Mouse (Mus musculus) cortical plate, adult 2 months (tissue): ENCODE data around the gene Mcoln1. TPM values are rescaled to one million over a fixed set of nuclear protein-coding genes. Genes with fewer than 3 reads are reported as not detected.

Source experiments
- H3K27ac ChIP-seq: fragments of 200-500 bp; 2 replicates; pipeline ENCODE4 v1.5.1; 2012; ENCODE audit warnings: low read length, control low read depth, inconsistent platforms; ENCODE audit not compliant: insufficient read depth
- H3K4me1 ChIP-seq: fragments of 200-500 bp; 2 replicates; pipeline ENCODE4 v1.6.1; 2011; ENCODE audit warnings: low read length; ENCODE audit not compliant: control insufficient read depth, insufficient read depth
- H3K4me3 ChIP-seq: fragments of 200-500 bp; 2 replicates; pipeline ENCODE4 v1.5.1; 2011; ENCODE audit warnings: mild to moderate bottlenecking, low read length, control low read depth; ENCODE audit not compliant: insufficient read depth
- CTCF ChIP-seq: fragments of 200-500 bp; IDR thresholded peaks from 2 replicates; pipeline ENCODE4 v1.5.1; 2011; ENCODE audit warnings: mild to moderate bottlenecking, control low read depth, low read length; ENCODE audit not compliant: insufficient read depth; ENCODE audit errors: extremely low read depth
- POLR2A ChIP-seq: fragments of 200-500 bp; IDR thresholded peaks from 2 replicates; pipeline ENCODE4 v1.6.1; 2011; ENCODE audit warnings: mild to moderate bottlenecking, low read length, control low read depth; ENCODE audit not compliant: insufficient read depth; ENCODE audit errors: extremely low read depth
- polyA plus RNA-seq: library from polyadenylated mRNA; depleted of rRNA; stranded (reverse); fragments of >200 nt; gene quantifications from 2 replicates; pipeline ENCODE4 v1.2.3, GENCODE M21; 2012

The Mcoln1 gene
- polyA plus RNA-seq, 1 experiment, result 235 TPM

DNA sequence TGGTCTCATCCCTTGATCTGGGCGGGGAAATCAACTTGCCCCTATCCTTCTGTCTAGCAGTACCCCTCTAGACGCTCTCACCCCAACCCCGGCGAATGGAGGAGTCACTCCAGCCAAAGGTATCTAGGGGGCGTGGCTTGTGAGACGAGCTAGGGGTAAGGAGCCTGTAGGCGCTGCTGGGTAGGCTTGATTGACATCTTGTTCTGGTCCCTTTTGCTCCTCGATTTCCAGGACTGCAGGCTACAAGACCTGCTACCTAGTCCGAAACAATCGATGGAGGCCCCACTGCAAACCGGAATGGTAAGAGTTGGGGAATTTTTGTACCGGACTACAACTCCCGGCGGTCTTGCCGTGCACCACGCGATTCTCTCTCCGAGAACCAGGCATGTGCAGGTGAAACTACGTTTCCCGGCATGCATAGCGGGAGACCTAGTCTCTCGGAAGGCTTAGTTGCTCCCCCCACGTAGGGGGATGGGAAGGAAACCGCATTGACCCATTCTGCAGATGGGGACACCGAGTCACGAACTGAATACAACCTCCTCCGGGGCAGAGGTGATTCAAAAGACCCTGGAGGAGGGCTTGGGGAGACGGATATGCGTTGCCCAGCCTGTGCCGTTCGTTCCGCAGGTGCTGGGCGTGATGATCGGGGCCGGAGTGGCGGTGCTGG lies 16.3 kb downstream of the Mcoln1 start:
- no peaks in the 10 kb centered on the region for H3K4me1 ChIP-seq
- peak overlapping the region; percentile 45 for H3K27ac ChIP-seq
- peak overlapping the region; percentile 74 for H3K4me3 ChIP-seq
- TF ChIP-seq CTCF, result no peak
- TF ChIP-seq POLR2A, result no peak

DNA sequence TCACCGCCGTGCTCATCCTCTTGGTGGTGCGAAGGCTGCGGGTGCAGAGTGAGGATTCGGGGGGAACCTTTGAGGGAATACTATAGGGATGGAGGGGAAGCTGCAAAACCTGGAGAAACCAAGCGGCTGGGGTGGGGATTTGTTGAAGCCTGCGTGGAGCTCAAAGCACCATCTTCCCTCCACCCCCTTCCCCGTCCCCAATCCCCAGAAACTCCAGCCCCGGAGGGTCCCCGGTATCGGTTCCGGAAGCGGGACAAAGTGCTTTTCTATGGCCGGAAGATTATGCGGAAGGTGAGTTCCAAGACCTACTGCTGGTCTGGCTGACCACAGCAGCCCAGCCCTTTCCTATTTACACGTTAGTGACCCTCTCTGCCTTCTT lies 16.8 kb downstream of the Mcoln1 start:
- no peak for TF ChIP-seq CTCF
- no peak for TF ChIP-seq POLR2A
- Histone ChIP-seq H3K27ac (peak overlapping the region; percentile 44; the same call in 1 of the 2 replicates), H3K4me1 (no peaks in the 10 kb centered on the region), H3K4me3 (peak overlapping the region; percentile 74)

DNA sequence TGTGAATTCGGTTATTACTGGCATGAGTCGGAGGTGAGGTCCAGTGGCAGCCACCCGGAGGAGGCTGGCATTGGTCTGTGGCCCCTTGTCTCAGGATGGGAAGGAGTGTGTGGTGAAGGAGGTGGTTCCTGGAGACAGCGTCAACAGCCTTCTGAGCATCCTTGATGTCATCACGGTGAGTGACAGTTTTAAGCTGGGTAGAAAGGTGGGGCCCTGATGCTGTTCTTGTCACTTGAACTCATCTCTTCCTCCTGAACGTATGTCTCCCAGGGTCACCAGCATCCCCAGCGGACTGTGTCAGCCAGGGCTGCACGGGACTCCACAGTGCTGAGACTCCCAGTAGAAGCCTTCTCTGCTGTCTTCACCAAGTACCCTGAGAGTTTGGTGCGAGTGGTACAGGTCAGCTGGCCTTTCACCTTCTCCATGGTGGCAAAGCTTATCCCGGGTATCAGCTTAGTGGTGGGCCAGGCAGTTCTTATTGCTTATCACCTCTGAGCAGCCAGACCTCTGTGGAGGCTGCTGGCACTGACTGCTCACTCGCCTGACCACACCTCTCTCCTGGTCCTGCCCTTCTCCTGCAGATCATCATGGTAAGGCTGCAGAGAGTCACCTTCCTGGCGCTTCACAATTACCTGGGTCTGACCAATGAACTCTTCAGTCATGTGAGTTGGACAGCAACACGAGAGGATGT lies 21.9 kb downstream of the Mcoln1 start:
- Histone ChIP-seq H3K4me3 (no peak overlapping the region), H3K4me1 (no peaks in the 10 kb centered on the region), H3K27ac (no peak overlapping the region)
- TF ChIP-seq POLR2A, result no peak
- no peak for TF ChIP-seq CTCF

- H3K4me3 ChIP-seq, result no peak overlapping the region
- TF ChIP-seq POLR2A (no peak), CTCF (no peak)
These were observed 30.6 kb downstream of the Mcoln1 start for GRCm38 (mm10) chr8:3530816-3531215.

GRCm38 (mm10) chr8:3531936-3532335 lies 31.7 kb downstream of the Mcoln1 start:
- Histone ChIP-seq H3K4me1 (no peaks in the 10 kb centered on the region), H3K27ac (no peak overlapping the region), H3K4me3 (no peak overlapping the region)
- TF ChIP-seq POLR2A (no peak), CTCF (no peak)

More at GRCm38 (mm10) chr8:3530816-3531215, 30.6 kb downstream of the Mcoln1 start:
- no peaks in the 10 kb centered on the region for H3K4me1 ChIP-seq
- no peak overlapping the region for H3K27ac ChIP-seq

DNA sequence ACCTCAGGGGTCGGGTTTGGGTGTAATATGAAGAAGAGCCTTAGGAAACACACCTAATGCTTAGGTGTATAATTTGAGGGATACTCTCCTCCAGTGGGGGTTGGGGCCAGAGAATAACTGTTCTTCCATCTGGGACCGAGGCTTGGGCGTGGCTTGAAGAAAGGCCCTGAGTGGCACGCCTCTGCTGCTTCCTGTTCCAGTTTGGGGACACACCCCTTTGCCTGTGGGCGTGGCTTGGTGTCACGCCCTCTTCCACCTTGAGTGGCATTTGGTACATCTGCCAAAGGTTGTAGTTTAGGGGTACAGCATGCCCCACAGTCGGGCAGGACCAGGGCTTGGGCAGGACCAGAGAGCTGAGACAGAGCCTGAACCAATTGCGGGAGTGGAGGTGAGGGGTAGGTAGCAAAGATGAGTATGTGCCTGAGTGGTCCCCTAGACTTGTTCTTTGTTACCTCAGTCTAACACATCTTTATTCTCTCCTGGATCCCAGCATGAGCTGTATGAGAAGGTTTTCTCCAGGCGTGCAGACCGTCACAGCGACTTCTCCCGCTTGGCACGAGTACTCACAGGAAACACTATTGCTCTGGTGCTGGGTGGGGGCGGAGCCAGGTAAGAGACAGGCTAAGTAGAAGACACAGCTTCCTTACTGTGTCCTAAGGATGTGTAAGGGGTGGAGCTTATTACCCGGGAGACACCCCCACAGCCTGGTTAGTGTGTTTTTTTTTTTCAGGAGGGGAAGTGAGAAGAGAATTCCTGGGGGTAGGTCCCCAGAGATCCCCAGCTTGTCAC lies 36.0 kb downstream of the Mcoln1 start:
- TF ChIP-seq POLR2A (no peak), CTCF (no peak)

DNA sequence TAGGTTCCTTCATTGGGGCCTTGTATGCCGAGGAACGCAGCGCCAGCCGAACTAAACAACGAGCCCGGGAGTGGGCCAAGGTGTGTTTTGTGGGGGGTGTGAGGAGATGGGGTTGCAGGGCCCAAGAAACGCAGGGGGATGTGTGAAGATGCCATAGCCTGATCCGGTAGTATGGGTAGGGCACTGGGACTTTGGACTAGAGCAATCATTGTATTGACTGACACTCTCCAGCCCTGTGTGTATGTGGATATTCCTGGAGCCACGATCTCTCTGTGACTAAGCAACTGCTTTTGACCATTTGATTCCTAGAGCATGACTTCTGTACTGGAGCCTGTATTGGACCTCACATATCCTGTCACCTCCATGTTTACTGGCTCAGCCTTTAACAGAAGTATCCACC lies 36.7 kb downstream of the Mcoln1 start:
- Histone ChIP-seq H3K27ac (no peak overlapping the region), H3K4me1 (no peaks in the 10 kb centered on the region), H3K4me3 (no peak overlapping the region)
- TF ChIP-seq CTCF, result no peak
- TF ChIP-seq POLR2A, result no peak

More for the DNA sequence above, 36.0 kb downstream of the Mcoln1 start:
- Histone ChIP-seq H3K4me1 (no peaks in the 10 kb centered on the region), H3K4me3 (no peak overlapping the region), H3K27ac (no peak overlapping the region)

DNA sequence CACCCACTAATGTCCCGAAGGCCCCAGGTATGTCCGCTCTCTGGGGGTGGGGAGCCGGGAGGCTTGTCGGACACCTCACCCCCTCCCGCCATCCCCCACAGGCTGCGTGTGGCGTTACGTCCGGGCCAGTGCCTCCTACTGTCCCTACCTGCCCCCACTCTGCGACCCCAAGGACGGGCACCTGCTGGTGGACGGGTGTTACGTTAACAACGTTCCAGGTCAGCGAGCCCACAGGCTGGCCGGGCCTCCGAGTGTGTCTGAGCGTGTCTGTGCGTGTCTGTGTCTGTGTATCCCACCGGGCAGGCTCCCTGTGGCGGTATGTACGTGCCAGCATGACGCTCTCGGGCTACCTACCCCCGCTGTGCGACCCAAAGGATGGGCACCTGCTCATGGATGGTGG lies 37.4 kb downstream of the Mcoln1 start:
- TF ChIP-seq CTCF, result no peak
- no peak for TF ChIP-seq POLR2A
- H3K4me1 ChIP-seq, result no peaks in the 10 kb centered on the region

DNA sequence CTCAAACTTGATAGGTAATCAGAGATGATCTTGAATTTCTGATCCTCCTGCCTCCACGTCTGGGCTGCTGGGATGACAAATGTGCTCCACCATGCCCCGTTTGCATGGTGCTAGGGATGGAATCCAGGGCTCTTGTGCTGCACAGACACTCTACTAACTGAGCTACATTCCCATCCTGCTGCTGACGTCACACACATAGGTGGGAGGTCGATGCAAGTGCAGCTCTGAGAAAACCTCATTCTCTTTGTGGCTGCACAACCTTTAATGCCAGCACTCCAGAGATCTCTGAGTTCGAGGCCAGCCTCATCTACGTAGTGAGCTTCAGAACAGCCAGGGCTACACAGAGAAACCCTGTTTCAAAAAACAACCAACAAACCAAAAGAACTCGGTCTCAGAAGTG lies 38.9 kb downstream of the Mcoln1 start:
- no peak overlapping the region for H3K4me3 ChIP-seq
- H3K4me1 ChIP-seq, result no peaks in the 10 kb centered on the region
- TF ChIP-seq POLR2A (no peak), CTCF (no peak)
- no peak overlapping the region for H3K27ac ChIP-seq

More for the DNA sequence above, 37.4 kb downstream of the Mcoln1 start:
- Histone ChIP-seq H3K4me3 (no peak overlapping the region), H3K27ac (no peak overlapping the region)
